ENCODE assay signal across 28 mouse cellular contexts in genomic region chr10:29424571-29424970, GRCm38 (mm10).
"Had no signal": no experiment of that assay in that cellular context is flagged by ENCODE, and none has a peak within 500 bp of the region (broad histone marks: within the 10 kb centered on the region; RNA-seq: fewer than 3 reads in every experiment).

No protein-coding gene starts in this region.

- H3K36me3 ChIP-seq: heart, embryonic 10.5 days; heart, embryonic 12.5 days; hindbrain, embryonic 10.5 days; hindbrain, embryonic 12.5 days; intestine, embryonic 15.5 days; limb, embryonic 10.5 days; limb, embryonic 12.5 days; liver, embryonic 13.5 days; liver, embryonic 15.5 days had no signal

- H3K4me3 ChIP-seq: gastrocnemius, adult 2 months; heart, embryonic 10.5 days; heart, embryonic 12.5 days; hindbrain, embryonic 10.5 days; hindbrain, embryonic 12.5 days; intestine, embryonic 15.5 days; layer of hippocampus, adult 2 months; limb, embryonic 10.5 days; limb, embryonic 12.5 days; liver, embryonic 13.5 days; liver, embryonic 15.5 days had no signal

- H3K9ac ChIP-seq: heart, embryonic 12.5 days; hindbrain, embryonic 12.5 days; hindbrain, embryonic 14.5 days; intestine, embryonic 15.5 days; limb, embryonic 12.5 days; liver, embryonic 13.5 days; liver, embryonic 15.5 days; liver, postnatal 0 days had no signal

- H3K27ac ChIP-seq: gastrocnemius, adult 2 months; heart, embryonic 10.5 days; hindbrain, embryonic 10.5 days; hindbrain, embryonic 12.5 days; hindbrain, embryonic 14.5 days; intestine, embryonic 15.5 days; layer of hippocampus, adult 2 months; limb, embryonic 10.5 days; limb, embryonic 12.5 days; liver, embryonic 13.5 days; liver, embryonic 15.5 days had no signal

- H3K27me3 ChIP-seq: heart, embryonic 12.5 days; hindbrain, embryonic 12.5 days; intestine, embryonic 15.5 days; limb, embryonic 12.5 days; liver, embryonic 13.5 days; liver, embryonic 15.5 days had no signal

- DNase-seq: gastrocnemius, adult 2 months; gastrocnemius, postnatal 10 days; gastrocnemius, postnatal 25 days; heart, adult 18-20 months; heart, postnatal 10 days; heart, postnatal 4 days; kidney, adult 18-20 months; kidney, adult 8-10 months; kidney, postnatal 10 days; kidney, postnatal 25 days; kidney, postnatal 4 days; liver; liver, embryonic 13.5 days; liver, postnatal 0 days had no signal

- H3K9me3 ChIP-seq: heart, embryonic 10.5 days; heart, embryonic 12.5 days; hindbrain, embryonic 10.5 days; hindbrain, embryonic 12.5 days; intestine, embryonic 15.5 days; limb, embryonic 10.5 days; limb, embryonic 12.5 days; liver, embryonic 13.5 days; liver, embryonic 15.5 days had no signal

- H3K4me1 ChIP-seq: heart, embryonic 10.5 days; heart, embryonic 12.5 days; hindbrain, embryonic 10.5 days; hindbrain, embryonic 12.5 days; intestine, embryonic 15.5 days; limb, embryonic 10.5 days; limb, embryonic 12.5 days; liver, embryonic 13.5 days; liver, embryonic 15.5 days had no signal

- H3K4me2 ChIP-seq: heart, embryonic 12.5 days; hindbrain, embryonic 12.5 days; hindbrain, embryonic 14.5 days; intestine, embryonic 15.5 days; limb, embryonic 12.5 days; liver, embryonic 11.5 days; liver, embryonic 13.5 days; liver, embryonic 15.5 days had no signal

- ATAC-seq: hindbrain, embryonic 16.5 days; inflammation-experienced regulatory T-cells, adult 6 months; intestine, embryonic 15.5 days; intestine, postnatal 0 days; liver, postnatal 0 days had no signal
